9 mouse cellular contexts compared by ENCODE assay signal in genomic region chr17:73096484-73096883, GRCm38 (mm10). TPM values are rescaled to one million over a fixed set of nuclear protein-coding genes. Genes with fewer than 3 reads are reported as not detected.
DNase-seq lines count a peak whose midpoint lies in the region; ATAC-seq and TF ChIP-seq lines count a peak whose summit lies in the region.
"Had no signal": no experiment of that assay in that cellular context is flagged by ENCODE, and none has a peak within 500 bp of the region (broad histone marks: within the 10 kb centered on the region; RNA-seq: fewer than 3 reads in every experiment).

No protein-coding gene starts in this region.

- intact Hi-C loops in left cerebral cortex, adult 2 months (cut with DNase I) = loop anchor here (2.0 to 5.0 kb wide), 2 partner anchors 200 to 239 kb away; no protein-coding TSS in a partner anchor

- peak; percentile 69 for TF ChIP-seq CTCF in left cerebral cortex, adult 2 months (IDR thresholded peaks at IDR 0.05)
- TF ChIP-seq CTCF in brain, embryonic 14.5 days (IDR thresholded peaks at IDR 0.05; ENCODE audit: borderline replicate concordance, extremely low read depth, insufficient read depth, insufficient read length) = peak; percentile 53; the same call in 1 of the 2 replicates

- no peak for TF ChIP-seq POLR2A in brain, embryonic 14.5 days (IDR thresholded peaks at IDR 0.05; ENCODE audit: borderline replicate concordance, extremely low read depth, insufficient read depth, insufficient read length, poor library complexity, severe bottlenecking)

- H3K27ac ChIP-seq in left cerebral cortex, adult 2 months = no peak overlapping the region
- H3K27ac ChIP-seq: macrophage had no signal

- peak; percentile 73 for ATAC-seq in inflammation-experienced regulatory T-cells, adult 6 months
- peak; percentile 74 for ATAC-seq in megakaryocyte progenitor cell, adult 5-6 weeks (replicated peaks; ENCODE audit: poor library complexity)

- H3K4me3 ChIP-seq in left cerebral cortex, adult 2 months = no peak overlapping the region

- DNase-seq in adrenal gland, adult (ENCODE audit: inconsistent age in 2 of 2, low spot score in 1 of 2) = peak; percentile 48 to 77
- no peak for DNase-seq in adrenal gland, adult 8-10 months
- DNase-seq in left cerebral cortex, adult 2 months (ENCODE audit: extremely low spot score in 1 of 2, low spot score in 2 of 2) = peak; percentile 23 to 29
- no peak for DNase-seq in left cerebral cortex, adult 11 months (ENCODE audit: low spot score)
- peak; percentile 48 for DNase-seq in brain, embryonic 14.5 days (ENCODE audit: low read depth)
- peak; percentile 69 for DNase-seq in thymus, postnatal 0 days (ENCODE audit: low spot score)

RNA-seq across cellular contexts. Expression of gene Lclat1, which starts 11.3 kb away (rescaled TPM):
- total RNA-seq in adrenal gland, adult 8-10 months (2022) = 10 to 100 TPM; 40.9 to 45.9 (median 42.3) TPM
- 10 to 100 TPM; 38.5 to 40.2 TPM for total RNA-seq in left cerebral cortex, adult 2 months (2021)
- 9.1 and 16.2 TPM in 2 replicates for polyA plus RNA-seq in brain, embryonic 14.5 days (2012; rRNA removed)
- 10 to 100 TPM; 53.4 to 55.6 (median 53.7) TPM for polyA plus RNA-seq in inflammation-experienced regulatory T-cells, adult 6 months (2017; shearing (Covaris generic))
- 25.8 and 29.4 TPM in 2 replicates for total RNA-seq in megakaryocyte progenitor cell, adult 5-6 weeks (2015)
- 8.8 and 10.0 TPM in 2 replicates for total RNA-seq in megakaryocyte progenitor cell, adult 5-6 weeks (2017)
- polyA plus RNA-seq in thymus, postnatal 0 days (2015; fragmentation: Nextera tagmentation; extraction: Ambion mirVana) = 4.5 and 5.4 TPM in 2 replicates

Comparison
In these comparisons a context has a peak if more than half of its experiments do, and no peak if none do; other contexts are left out.
1. DNase-seq: peak in adrenal gland, adult (2 of 2), left cerebral cortex, adult 2 months (2 of 2), brain, embryonic 14.5 days (single experiment) and thymus, postnatal 0 days (single experiment); none in adrenal gland, adult 8-10 months (single experiment) and left cerebral cortex, adult 11 months (single experiment).